Mouse (Mus musculus) neural tube, embryonic 11.5 days (tissue): ENCODE results near the gene Mucl2. TPM values are rescaled to one million over a fixed set of nuclear protein-coding genes. Genes with fewer than 3 reads are reported as not detected.
"Not testable (repeated sequence)": the region's sequence is repeated elsewhere in the genome, so short reads cannot be mapped to it uniquely, and the experiment has no call there.

Source experiments
- ATAC-seq: fragments of 200-750 bp; cut with Nextera tagmentation; 2 replicates; pipeline ENCODE4 v1.8.0; 2017; ENCODE audit warnings: moderate number of reproducible peaks, mild to moderate bottlenecking, moderate TSS enrichment, moderate library complexity; ENCODE audit not compliant: insufficient read depth, low FRiP score, low TSS enrichment
- DNase-seq: peaks from one replicate; pipeline ENCODE4 v3.0.0-alpha.2; 2015; ENCODE audit warnings: low spot score
- H3K27ac ChIP-seq: fragments of 300-500 bp; sonication (generic); 2 replicates; pipeline ENCODE4 v1.5.1; 2014; ENCODE audit warnings: low read depth, mild to moderate bottlenecking, low read length
- H3K27me3 ChIP-seq: fragments of 300-500 bp; sonication (generic); 2 replicates; pipeline ENCODE4 v1.6.1; 2014; ENCODE audit warnings: mild to moderate bottlenecking, low read length, mixed read lengths; ENCODE audit not compliant: control insufficient read depth, insufficient read depth
- H3K36me3 ChIP-seq: fragments of 300-500 bp; sonication (generic); 2 replicates; pipeline ENCODE4 v1.6.1; 2014; ENCODE audit warnings: mild to moderate bottlenecking, low read length, moderate library complexity, mixed read lengths; ENCODE audit not compliant: control insufficient read depth, insufficient read depth
- H3K4me1 ChIP-seq: fragments of 300-500 bp; sonication (generic); 2 replicates; pipeline ENCODE4 v1.6.1; 2014; ENCODE audit warnings: low read length, mixed read lengths; ENCODE audit not compliant: control insufficient read depth, insufficient read depth
- H3K4me2 ChIP-seq: fragments of 300-500 bp; sonication (generic); 2 replicates; pipeline ENCODE4 v1.6.1; 2014; ENCODE audit warnings: low read depth, mild to moderate bottlenecking, moderate library complexity
- H3K4me3 ChIP-seq: fragments of 300-500 bp; sonication (generic); 2 replicates; pipeline ENCODE4 v1.5.1; 2014; ENCODE audit warnings: low read depth, low read length
- H3K9ac ChIP-seq: fragments of 300-500 bp; sonication (generic); 2 replicates; pipeline ENCODE4 v1.6.1; 2014; ENCODE audit warnings: mild to moderate bottlenecking, low read length
- H3K9me3 ChIP-seq: fragments of 300-500 bp; sonication (generic); 2 replicates; pipeline ENCODE4 v1.6.1; 2016; ENCODE audit warnings: low read length; ENCODE audit not compliant: control insufficient read depth
- WGBS: fragments of 180-500 bp; shearing (Covaris S2); extraction: QIAGEN DNeasy Blood & Tissue Kit; methylation state at CpG from one replicate; pipeline ENCODE4 v1.1.7; 2014; 5-methylcytosine and 5-hydroxymethylcytosine counted together
- microRNA-seq: library from miRNA; unstranded; fragments of <30 nt; microRNA quantifications from one replicate; pipeline ENCODE4, GENCODE M21; 2016
- polyA plus RNA-seq: library from polyadenylated mRNA; unstranded; fragments of >200 nt; fragmentation: Nextera tagmentation; extraction: Ambion mirVana; gene quantifications from 2 replicates; pipeline ENCODE4 v1.2.1, GENCODE M21; 2014

Mucl2 gene
- polyA plus RNA-seq: not detected in 2 replicates

DNA sequence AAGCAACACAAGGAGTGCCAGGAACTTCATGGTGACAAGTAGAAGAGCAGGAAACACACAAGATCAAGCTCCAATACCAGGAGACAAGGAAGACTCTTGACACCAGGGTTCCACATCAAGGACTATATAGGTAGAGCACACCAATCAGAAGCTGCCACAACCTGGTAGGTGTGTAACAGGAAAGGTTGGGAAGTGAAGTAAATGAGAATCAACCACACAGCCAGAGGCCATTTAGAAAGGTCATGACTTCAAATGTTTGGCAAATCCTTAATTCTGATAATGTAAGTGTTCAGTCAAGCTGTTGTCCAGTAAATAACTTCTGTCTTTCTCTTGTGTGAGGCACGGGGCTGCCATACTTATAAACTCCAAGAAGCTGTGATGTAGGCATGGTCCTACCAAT lies at the start of gene Mucl2:
Gene Mucl2, minus strand, starts transcription at position 101 of the 400 bp plus-strand sequence.
- Histone ChIP-seq H3K27ac (no peak within 1 kb of the TSS), H3K4me2 (no peak within 1 kb of the TSS), H3K9ac (no peak within 1 kb of the TSS), H3K27me3 (no peaks in the 10 kb centered on the region), H3K4me3 (no peak within 1 kb of the TSS), H3K9me3 (no peaks in the 10 kb centered on the region), H3K36me3 (no peaks in the 10 kb centered on the region), H3K4me1 (no peaks in the 10 kb centered on the region)
- DNase-seq (no peak), ATAC-seq (no peak)
- WGBS: 83% methylated on average over 1 of the region's 1 CpGs

- 48% methylated on average over 1 of the region's 1 CpGs for WGBS
- not testable (repeated sequence) for H3K27me3 ChIP-seq, H3K27ac ChIP-seq, H3K4me1 ChIP-seq, H3K9ac ChIP-seq, ATAC-seq, H3K9me3 ChIP-seq, DNase-seq, H3K4me2 ChIP-seq, H3K4me3 ChIP-seq, H3K36me3 ChIP-seq
Measured at GRCm38 (mm10) chr15:103913061-103913460, 13.9 kb upstream of the Mucl2 start.

Small RNA genes lying within 50 kb of the gene (microRNA-seq; reads per million reads assigned to microRNA genes)
- gene Gm22852: not detected

Other genes starting within 250 kb of the Mucl2 start
- not detected in 2 replicates for gene Mucl1, start 143.8 kb downstream of the Mucl2 start, polyA plus RNA-seq